Mouse (Mus musculus) kidney, adult 2 months (tissue): ENCODE data around the gene Slc36a2.

Experiments used
- CTCF ChIP-seq: fragments of 200-500 bp; conservative IDR thresholded peaks from 2 replicates; pipeline ENCODE4 v1.5.1; 2011; ENCODE audit warnings: low read depth, mild to moderate bottlenecking, control low read depth, low read length, moderate library complexity, mixed read lengths; ENCODE audit not compliant: insufficient read depth, insufficient read length
- POLR2A ChIP-seq: fragments of 200-500 bp; IDR thresholded peaks from one replicate; pipeline ENCODE4 v1.6.1; 2011; ENCODE audit warnings: low read depth, low read length, control low read depth

- TF ChIP-seq CTCF: no peak
- no peak for TF ChIP-seq POLR2A
These were observed 75.2 kb downstream of the Slc36a2 start for GRCm38 (mm10) chr11:55109521-55110300.
